Mouse (Mus musculus) E14TG2a.4 (cell line): ENCODE measurements around the gene Rnaseh2a.
"Not testable (repeated sequence)": the region's sequence is repeated elsewhere in the genome, so short reads cannot be mapped to it uniquely, and the experiment has no call there.

Experiments
- H3K27me3 ChIP-seq: 2 replicates; pipeline ENCODE4 v1.6.1; 2014; ENCODE audit warnings: low read length, control low read depth; ENCODE audit not compliant: insufficient read depth
- H3K36me3 ChIP-seq: 2 replicates; pipeline ENCODE4 v1.6.1; 2014; ENCODE audit warnings: low read length, control low read depth; ENCODE audit not compliant: insufficient read depth
- H3K4me1 ChIP-seq: replicated peaks from 2 replicates; pipeline ENCODE4 v1.6.1; 2014; ENCODE audit warnings: low read depth, low read length, control low read depth
- H3K4me3 ChIP-seq: replicated peaks from 2 replicates; pipeline ENCODE4 v1.5.1; 2014; ENCODE audit warnings: mild to moderate bottlenecking, low read length
- H3K9me3 ChIP-seq: 2 replicates; pipeline ENCODE4 v1.6.1; 2014; ENCODE audit warnings: low read length, control low read depth
- CTCF ChIP-seq: conservative IDR thresholded peaks from 2 replicates; pipeline ENCODE4 v1.5.1; 2014; ENCODE audit warnings: low read length
- NANOG ChIP-seq: IDR thresholded peaks from 2 replicates; pipeline ENCODE4 v1.6.1; 2014; ENCODE audit warnings: borderline replicate concordance, low read length, mixed read lengths
- POU5F1 ChIP-seq: IDR thresholded peaks from 2 replicates; pipeline ENCODE4 v1.6.1; 2014; ENCODE audit warnings: low read length, borderline replicate concordance

The Rnaseh2a gene

DNA sequence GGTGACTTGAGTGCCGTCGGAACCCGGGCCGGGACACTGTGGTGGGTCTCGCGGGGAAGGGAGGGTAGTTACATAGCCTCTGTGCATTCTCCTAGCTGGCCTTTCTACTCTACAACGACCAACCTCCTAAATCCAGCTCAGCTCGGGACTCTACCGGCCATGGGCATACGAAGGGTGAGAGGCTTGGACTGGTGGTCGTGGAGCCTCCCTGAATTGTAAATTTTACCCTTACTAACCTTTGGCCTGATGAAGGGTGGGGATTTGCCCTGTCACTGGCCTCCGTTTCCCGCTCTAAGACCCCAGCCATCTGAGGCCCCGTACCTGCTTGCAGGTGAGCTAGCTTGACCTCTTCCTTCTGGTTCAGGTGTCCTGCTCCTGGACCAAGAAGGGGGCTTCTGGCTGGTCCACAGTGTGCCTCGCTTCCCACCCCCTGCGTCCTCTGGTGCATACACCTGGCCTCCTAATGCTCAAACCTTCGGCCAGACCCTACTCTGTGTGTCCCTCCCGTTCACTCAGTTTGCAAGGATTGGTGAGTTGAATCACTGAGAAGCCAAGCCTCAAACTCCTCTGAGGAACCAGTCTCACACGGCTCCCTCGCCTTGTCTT, 60.3 kb downstream of the Rnaseh2a start:
- Histone ChIP-seq H3K9me3 (no peaks in the 10 kb centered on the region), H3K27me3 (peaks cover 23% of the 10 kb centered on the region), H3K36me3 (peaks cover 29% of the 10 kb centered on the region), H3K4me1 (peaks cover 66% of the 10 kb centered on the region), H3K4me3 (peak overlapping the region; percentile 87)
- no peak for TF ChIP-seq NANOG
- no peak for TF ChIP-seq POU5F1
- no peak for TF ChIP-seq CTCF

DNA sequence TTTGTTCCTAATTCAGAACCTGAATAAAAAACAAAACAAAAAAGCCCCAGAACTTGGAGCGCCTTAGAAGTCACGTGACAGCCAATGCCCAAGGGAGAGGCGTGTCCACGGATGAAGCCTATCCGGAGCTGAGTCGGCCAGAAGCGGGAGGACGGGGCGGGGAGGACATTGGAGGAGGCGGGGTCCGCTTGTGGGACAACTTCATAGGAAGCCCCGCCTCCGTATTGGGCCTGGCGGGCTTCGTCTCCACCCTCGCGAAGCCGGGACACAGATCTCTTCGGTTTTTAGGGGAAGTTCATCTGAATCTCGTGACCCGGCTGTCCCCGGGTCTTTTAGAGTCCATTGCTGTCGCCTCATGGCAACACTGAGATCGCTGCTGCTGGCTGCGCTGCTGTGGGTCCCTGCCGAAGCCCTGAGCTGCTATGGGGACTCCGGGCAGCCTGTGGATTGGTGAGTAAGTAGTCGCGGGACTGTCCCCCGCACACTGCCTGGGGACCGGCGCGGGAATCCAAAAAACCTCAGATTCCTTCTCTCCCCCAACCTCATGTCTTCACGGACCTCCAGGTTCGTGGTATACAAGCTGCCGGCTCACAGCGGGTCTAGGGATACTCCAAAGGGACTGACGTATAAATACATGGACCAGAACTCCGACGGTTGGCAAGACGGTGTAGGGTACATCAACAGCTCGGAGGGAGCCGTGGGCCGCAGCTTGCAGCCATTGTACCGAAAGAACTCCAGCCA, 61.0 kb downstream of the Rnaseh2a start, which contains the start of gene Dnase2a:
Gene Dnase2a, plus strand, starts transcription at position 140 of the 741 bp plus-strand sequence.
- Histone ChIP-seq H3K27me3 (peaks cover 23% of the 10 kb centered on the region), H3K9me3 (no peaks in the 10 kb centered on the region), H3K4me1 (peaks cover 69% of the 10 kb centered on the region), H3K4me3 (peak within 1 kb of the TSS; percentile 87), H3K36me3 (peaks cover 27% of the 10 kb centered on the region)
- no peak for TF ChIP-seq CTCF
- TF ChIP-seq POU5F1, result no peak
- TF ChIP-seq NANOG, result no peak

DNA sequence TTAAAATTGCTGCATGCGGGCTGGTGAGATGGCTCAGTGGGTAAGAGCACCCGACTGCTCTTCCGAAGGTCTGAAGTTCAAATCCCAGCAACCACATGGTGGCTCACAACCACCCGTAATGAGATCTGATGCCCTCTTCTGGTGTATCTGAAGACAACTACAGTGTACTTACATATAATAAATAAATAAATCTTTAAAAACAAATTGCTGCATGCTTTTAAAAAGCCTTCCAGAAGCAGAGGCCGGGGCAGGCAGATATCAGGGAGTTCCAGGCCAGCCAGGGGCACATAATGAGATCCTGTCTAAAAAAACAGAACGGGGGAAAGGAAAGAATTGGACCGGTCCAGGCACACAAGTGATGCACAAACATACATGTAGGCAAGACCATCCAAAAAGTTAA, 61.6 kb downstream of the Rnaseh2a start:
- peaks cover 23% of the 10 kb centered on the region for H3K27me3 ChIP-seq
- H3K9me3 ChIP-seq, result not testable (repeated sequence)
- peak overlapping the region; percentile 87 for H3K4me3 ChIP-seq
- H3K4me1 ChIP-seq, result peaks cover 71% of the 10 kb centered on the region
- H3K36me3 ChIP-seq, result peaks cover 27% of the 10 kb centered on the region

DNA sequence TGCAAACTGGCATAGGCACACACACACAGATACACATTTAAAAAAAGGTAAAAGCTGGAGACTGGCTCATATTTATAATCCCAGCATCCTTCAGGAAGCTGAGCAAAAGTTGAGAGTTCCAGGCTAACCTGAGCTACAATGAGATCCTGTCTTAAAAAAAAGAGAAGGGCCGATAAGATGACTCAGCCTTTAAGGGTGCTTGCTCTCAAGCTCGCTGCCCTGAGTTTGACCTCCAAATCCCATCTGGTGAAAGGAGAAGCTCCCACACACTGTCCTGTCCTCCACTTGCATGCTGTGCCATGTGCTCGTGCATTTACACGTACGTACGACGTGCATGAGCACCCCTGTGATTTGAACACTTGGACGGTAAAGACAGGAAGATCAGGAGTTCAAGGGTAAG, 62.1 kb downstream of the Rnaseh2a start:
- Histone ChIP-seq H3K4me3 (no peak overlapping the region), H3K9me3 (no peaks in the 10 kb centered on the region), H3K36me3 (peaks cover 27% of the 10 kb centered on the region), H3K4me1 (peaks cover 69% of the 10 kb centered on the region), H3K27me3 (peaks cover 22% of the 10 kb centered on the region)
- TF ChIP-seq CTCF, result no peak
- no peak for TF ChIP-seq POU5F1
- TF ChIP-seq NANOG, result no peak

- peaks cover 22% of the 10 kb centered on the region for H3K27me3 ChIP-seq
- H3K4me3 ChIP-seq, result no peak overlapping the region
- H3K4me1 ChIP-seq, result peaks cover 69% of the 10 kb centered on the region
- peaks cover 27% of the 10 kb centered on the region for H3K36me3 ChIP-seq
- H3K9me3 ChIP-seq, result no peaks in the 10 kb centered on the region
- TF ChIP-seq NANOG, result no peak
- no peak for TF ChIP-seq CTCF
- no peak for TF ChIP-seq POU5F1
These were observed 62.5 kb downstream of the Rnaseh2a start for GRCm38 (mm10) chr8:84907037-84907436.
